Mouse (Mus musculus): ENCODE measurements around the gene Plpp3.

- TF ChIP-seq CTCF (IDR thresholded peaks at IDR 0.05; ENCODE audit: extremely low read depth, insufficient read depth, low read length) (no peak), POLR2A (IDR thresholded peaks at IDR 0.05; ENCODE audit: extremely low read depth, insufficient read depth, low read length) (no peak)
Observed at GRCm38 (mm10) chr4:105278571-105279410, 121.6 kb downstream of the Plpp3 start.
